Mouse (Mus musculus): Measurements from ENCODE around the gene Ddx55.

Ddx55 gene

GRCm38 (mm10) chr5:124605041-124605622, 52.5 kb downstream of the Ddx55 start:
- DNase-seq (ENCODE audit: inconsistent age in 2 of 2, low spot score in 1 of 2) = no peak

- no peak for DNase-seq (ENCODE audit: inconsistent age in 2 of 2, low spot score in 1 of 2)
These were observed 58.3 kb downstream of the Ddx55 start for GRCm38 (mm10) chr5:124610965-124611364.

- no peak for DNase-seq (ENCODE audit: inconsistent age in 2 of 2, low spot score in 1 of 2)
These were observed 62.0 kb downstream of the Ddx55 start for GRCm38 (mm10) chr5:124614709-124615108.

- no peak for DNase-seq (ENCODE audit: inconsistent age in 2 of 2, low spot score in 1 of 2)
These were observed 66.0 kb downstream of the Ddx55 start for GRCm38 (mm10) chr5:124618711-124619110.

All from adrenal gland, adult (tissue).